Mouse (Mus musculus) brain, embryonic 18.5 days (tissue): ENCODE measurements around the gene Myrip.
A peak's percentile ranks its signal among the peaks of the same experiment; 100 is the strongest.
"Not testable (repeated sequence)": the region's sequence is repeated elsewhere in the genome, so short reads cannot be mapped to it uniquely, and the experiment has no call there.

Experiments
- DNase-seq: peaks from one replicate; pipeline ENCODE4 v3.0.0-alpha.2; 2012; ENCODE audit warnings: low read depth, low spot score

The Myrip gene

GRCm38 (mm10) chr9:120301213-120301612, at the start of gene Myrip:
TSS of gene Myrip (plus strand) at chr9:120301513.
- not testable (repeated sequence) for DNase-seq

- no peak for DNase-seq
Measured at GRCm38 (mm10) chr9:120259805-120260204, 41.5 kb upstream of the Myrip start.

- DNase-seq, result peak; percentile 64
Measured at GRCm38 (mm10) chr9:120263994-120264393, 37.3 kb upstream of the Myrip start.

GRCm38 (mm10) chr9:120273083-120273482, 28.2 kb upstream of the Myrip start:
- DNase-seq, result no peak

- DNase-seq, result no peak
Measured at GRCm38 (mm10) chr9:120275226-120275625, 26.1 kb upstream of the Myrip start.

- no peak for DNase-seq
Measured at GRCm38 (mm10) chr9:120281147-120281546, 20.2 kb upstream of the Myrip start.

- no peak for DNase-seq
Measured at GRCm38 (mm10) chr9:120282461-120283047, 18.8 kb upstream of the Myrip start.

- DNase-seq, result no peak
Measured at GRCm38 (mm10) chr9:120283556-120283955, 17.8 kb upstream of the Myrip start.

- no peak for DNase-seq
Measured at GRCm38 (mm10) chr9:120288011-120288410, 13.3 kb upstream of the Myrip start.

- no peak for DNase-seq
Measured at GRCm38 (mm10) chr9:120290375-120290774, 10.9 kb upstream of the Myrip start.

- no peak for DNase-seq
Measured at GRCm38 (mm10) chr9:120292488-120292887, 8.8 kb upstream of the Myrip start.

- no peak for DNase-seq
Measured at GRCm38 (mm10) chr9:120295527-120295926, 5.8 kb upstream of the Myrip start.

GRCm38 (mm10) chr9:120296938-120297337, 4.4 kb upstream of the Myrip start:
- DNase-seq, result no peak

- DNase-seq, result no peak
Measured at GRCm38 (mm10) chr9:120299429-120299828, 1.9 kb upstream of the Myrip start.

GRCm38 (mm10) chr9:120302980-120303452, 1.7 kb downstream of the Myrip start:
- no peak for DNase-seq

- DNase-seq, result peak; percentile 49
Measured at GRCm38 (mm10) chr9:120303453-120304299, 2.4 kb downstream of the Myrip start.

- DNase-seq, result no peak
Measured at GRCm38 (mm10) chr9:120304300-120305137, 3.2 kb downstream of the Myrip start.

GRCm38 (mm10) chr9:120315171-120315570, 13.9 kb downstream of the Myrip start:
- DNase-seq, result no peak

- DNase-seq, result no peak
Measured at GRCm38 (mm10) chr9:120319099-120319498, 17.8 kb downstream of the Myrip start.

GRCm38 (mm10) chr9:120320573-120320972, 19.3 kb downstream of the Myrip start:
- DNase-seq, result no peak

GRCm38 (mm10) chr9:120322702-120323426, 21.6 kb downstream of the Myrip start:
- no peak for DNase-seq
